Mouse (Mus musculus) frontal cortex, postnatal 36 days (tissue): Measurements from ENCODE around the gene Lce3b.
A peak's percentile ranks its signal among the peaks of the same experiment; 100 is the strongest.

ENCODE experiments used
- DNase-seq, 2 experiments: peaks; one replicate each; pipeline ENCODE4 v3.0.0; 2022; ENCODE audit warnings: low spot score in 2 of 2

Lce3b gene

DNA sequence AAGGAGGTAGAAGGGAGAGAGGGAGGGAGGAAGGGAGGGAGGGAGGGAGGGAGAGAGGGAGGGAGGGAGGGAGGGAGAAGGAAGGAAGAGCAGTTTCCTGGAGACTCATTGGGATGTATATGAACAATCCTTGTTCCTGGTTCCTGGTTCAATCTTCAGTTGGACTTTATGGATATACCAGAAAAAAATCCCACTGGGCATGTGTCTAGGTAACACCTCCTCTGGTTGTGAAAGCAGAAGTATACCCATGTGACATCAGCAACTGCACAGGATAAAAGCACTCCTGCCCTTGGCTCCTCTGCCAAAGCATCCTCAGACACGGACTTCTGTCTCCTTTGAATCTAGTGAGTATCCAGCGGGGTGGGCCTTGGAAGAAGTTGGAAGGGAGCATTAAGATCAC lies at the start of gene Lce3b:
Lce3b (plus strand) TSS at position 301 of the 400 bp plus-strand sequence.
- DNase-seq, result no peak

DNA sequence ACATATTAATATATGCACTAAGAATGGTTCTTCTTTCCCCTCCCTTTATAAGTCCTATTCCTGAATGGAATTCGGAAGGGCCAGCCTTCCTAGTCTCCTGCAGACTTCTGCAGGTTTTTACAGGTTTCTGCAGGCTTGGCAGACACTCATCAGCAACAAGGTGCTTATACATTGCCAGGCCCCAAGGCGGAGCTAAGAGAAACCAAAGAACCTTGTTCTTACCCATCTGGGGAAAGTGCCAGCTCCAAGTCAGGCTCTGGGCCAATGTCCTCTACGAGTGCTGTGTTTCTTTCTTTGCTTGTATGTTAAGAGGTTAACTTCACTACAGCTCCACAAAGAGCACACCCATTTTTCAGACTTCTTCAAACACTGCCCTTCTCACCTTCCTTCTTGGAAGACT lies 38.7 kb upstream of the Lce3b start:
- DNase-seq, result no peak

DNA sequence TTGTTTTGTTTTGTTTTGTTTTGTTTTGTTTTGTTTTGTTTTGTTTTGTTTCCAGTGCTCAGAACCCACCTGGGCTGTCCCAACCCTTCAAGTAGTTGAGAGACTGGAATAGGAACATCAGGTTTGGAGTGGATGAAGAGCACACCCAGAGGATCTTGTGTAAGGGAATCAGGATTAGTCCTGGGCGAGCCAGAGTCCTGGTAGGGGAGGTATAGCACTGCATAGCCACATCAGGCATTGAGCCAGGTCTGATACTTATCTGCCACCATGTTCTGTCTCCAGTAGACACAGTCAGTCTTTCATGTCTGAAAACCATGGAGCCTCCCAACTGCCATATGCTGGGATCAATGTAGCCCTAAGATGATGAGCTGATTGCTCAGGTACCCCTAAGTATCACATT lies 38.3 kb upstream of the Lce3b start:
- DNase-seq, result no peak

DNA sequence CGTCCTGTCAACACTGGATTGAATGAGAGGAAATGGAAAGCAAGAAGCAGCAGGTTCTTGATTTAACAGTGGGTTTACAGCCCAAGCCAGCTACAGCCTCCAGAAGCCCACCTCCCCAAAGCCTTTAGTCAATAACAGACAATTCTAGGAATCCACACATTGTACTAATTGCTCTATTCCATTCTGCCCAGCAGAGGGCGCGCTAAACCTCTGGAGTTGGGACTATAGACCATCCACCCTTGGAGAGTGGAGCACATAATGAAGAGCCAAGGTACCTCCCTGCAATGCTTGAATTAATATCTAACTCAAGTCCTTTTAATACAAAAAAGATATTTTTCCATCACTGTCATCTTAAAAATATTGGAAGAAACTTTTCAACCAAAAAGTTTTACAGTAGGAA lies 29.8 kb upstream of the Lce3b start:
- peak; percentile 30 to 32 for DNase-seq

DNA sequence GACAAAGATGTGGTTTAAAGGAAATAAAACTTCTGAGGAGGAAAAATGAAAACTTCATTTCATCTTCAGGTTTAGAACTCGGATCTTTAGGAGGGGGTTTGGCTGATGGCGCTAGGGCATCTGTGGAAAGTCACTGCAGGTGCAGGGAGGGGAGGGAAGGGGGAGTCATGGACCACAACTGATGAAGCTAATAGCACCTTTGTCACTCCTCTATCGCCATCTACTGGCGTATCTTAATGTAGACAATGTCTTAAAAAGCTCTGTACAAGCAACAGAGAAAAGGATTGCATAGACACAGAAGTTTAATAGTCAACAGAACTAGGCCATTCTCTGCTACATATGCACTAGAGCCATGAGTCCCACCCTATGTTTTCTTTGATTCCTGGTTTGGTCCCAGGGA lies 29.1 kb upstream of the Lce3b start:
- DNase-seq, result peak in 1 of 2 experiments; percentile 2

DNA sequence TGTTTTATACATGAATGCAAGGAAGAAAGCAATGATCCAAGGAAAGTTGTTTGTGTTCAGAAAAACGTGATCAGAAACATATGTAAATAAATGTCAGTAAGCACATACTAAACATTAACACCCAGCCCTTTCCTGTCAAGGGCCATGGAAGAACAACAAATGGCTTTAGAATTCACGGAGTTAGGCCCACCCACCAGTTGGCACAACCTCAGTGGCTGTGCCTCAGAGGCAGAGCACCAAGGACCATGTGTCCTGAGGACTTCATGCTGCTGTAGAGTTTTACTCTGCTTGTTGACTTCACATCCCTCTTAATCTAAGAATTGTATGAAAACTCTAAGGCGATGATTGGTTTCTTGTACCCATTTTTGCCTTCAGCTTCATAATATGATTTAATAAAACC lies 27.6 kb upstream of the Lce3b start:
- no peak for DNase-seq

DNA sequence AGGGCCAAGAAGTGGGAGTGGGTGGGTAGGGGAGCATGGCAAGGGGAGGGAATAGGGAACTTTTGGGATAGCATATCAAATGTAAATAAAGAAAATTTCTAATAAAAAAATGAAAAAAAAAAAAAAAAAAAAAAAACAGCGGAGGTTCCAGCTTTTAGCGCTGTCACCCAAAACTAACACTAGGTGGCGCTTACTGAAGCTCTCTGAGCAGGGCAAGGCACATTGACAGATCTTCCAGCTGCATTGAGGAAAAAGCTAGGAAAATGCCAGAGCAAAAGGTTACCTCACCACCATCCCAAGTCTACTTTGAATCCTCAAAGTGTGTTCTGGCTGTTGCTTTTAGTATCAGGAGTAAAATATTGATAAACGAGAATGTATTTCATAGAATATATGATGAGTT lies 25.2 kb upstream of the Lce3b start:
- DNase-seq, result peak; percentile 16 to 35

DNA sequence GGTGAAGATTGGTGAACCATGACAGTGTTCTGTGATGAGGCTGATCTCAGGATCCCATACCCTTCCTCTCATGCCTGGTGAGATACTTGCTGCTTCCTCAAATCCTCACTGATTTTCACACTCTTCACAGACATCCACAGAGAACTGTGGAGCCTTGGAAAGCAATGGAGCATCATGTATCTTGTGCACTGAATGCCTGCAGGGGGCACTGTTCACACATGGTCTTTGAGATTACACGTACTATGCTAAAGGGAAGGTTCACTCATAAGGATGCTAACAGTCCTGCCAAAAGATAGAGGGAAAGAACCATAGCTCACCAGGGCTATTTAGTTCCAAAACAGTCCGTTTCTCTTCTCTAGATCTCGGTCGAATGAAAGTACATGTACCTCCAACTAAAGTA lies 12.4 kb upstream of the Lce3b start:
- DNase-seq, result peak in 1 of 2 experiments; percentile 34

DNA sequence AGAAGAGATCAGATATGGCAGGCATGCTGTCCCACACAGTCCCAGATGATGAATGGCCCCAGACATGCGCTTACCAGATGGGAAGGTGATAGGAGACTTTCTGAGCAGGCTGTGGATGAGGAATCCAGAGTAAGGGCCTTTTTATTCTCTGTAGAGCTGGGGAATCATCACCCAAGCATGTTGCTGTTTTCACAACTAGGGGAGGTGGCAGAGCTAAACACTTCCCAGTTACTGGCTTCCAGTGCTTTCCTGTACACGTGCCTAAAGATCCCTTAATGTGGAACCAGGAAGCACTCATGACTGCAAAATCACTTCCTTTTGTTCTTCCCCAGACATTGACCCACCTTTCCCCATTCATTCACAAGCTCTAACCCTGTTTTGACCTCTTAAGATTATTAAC lies 6.6 kb upstream of the Lce3b start, which contains the start of gene Lce3a:
Lce3a (minus strand) TSS at position 101 of the 400 bp plus-strand sequence.
- no peak for DNase-seq

DNA sequence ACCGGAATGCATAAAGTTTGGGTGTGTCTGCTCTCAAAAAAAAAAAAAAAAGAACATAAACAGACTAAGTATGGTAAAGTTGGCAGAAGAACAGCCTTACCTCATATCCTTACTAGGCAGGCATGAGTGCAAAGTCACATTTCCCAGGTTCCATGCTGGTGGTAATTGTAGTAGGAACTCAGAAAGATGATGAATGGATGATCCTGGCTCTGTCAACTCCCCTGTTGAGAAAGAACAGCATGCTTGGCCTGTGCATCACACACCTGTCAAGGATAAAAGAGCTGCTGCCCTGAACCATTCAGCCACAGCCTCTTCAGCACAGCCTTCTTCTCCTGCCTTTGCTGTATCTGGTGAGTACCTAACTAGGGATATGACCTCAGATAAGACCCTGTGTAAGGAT lies 11.4 kb downstream of the Lce3b start, which contains the start of gene Lce3c:
Lce3c (plus strand) TSS at position 301 of the 400 bp plus-strand sequence.
- no peak for DNase-seq

DNA sequence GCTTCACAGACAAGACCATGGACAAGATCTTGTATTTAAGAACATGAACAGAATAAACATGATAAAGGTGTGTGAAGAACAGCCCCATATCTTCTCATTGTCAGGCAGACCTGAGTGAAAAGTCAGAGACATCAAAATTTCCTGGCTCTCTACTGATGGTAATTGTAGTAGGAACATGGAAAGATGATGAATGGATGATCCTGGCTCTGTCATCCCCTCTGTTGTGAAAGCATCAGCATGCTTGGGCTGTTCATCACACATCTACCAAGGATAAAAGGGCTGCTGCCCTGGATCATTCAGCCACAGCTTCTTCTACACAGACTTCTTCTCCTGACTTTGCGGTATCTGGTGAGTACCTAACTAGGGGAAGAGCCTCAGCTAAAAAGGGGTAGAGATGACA lies 24.3 kb downstream of the Lce3b start, which contains the start of gene Lce3d:
Lce3d (plus strand) TSS at position 301 of the 400 bp plus-strand sequence.
- DNase-seq, result no peak

DNA sequence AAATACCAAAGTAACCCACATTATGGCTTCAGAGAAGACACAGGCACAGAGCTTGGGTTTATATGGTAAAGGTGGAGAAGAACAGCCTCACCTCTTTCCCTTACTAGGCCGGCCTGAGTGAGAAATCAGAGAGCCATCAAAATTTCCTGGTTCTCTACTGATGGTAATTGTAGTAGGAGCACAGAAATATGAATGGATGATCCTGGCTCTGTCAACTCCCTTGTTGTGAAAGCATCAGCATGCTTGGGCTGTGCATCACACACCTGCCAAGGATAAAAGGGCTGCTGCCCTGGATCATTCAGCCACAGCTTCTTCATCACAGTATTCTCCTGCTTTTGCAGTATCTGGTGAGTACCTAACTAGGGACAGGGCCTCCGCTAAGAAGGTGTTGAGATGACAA lies 34.0 kb downstream of the Lce3b start, which contains the start of gene Lce3e:
Lce3e (plus strand) TSS at position 301 of the 400 bp plus-strand sequence.
- DNase-seq, result no peak

DNA sequence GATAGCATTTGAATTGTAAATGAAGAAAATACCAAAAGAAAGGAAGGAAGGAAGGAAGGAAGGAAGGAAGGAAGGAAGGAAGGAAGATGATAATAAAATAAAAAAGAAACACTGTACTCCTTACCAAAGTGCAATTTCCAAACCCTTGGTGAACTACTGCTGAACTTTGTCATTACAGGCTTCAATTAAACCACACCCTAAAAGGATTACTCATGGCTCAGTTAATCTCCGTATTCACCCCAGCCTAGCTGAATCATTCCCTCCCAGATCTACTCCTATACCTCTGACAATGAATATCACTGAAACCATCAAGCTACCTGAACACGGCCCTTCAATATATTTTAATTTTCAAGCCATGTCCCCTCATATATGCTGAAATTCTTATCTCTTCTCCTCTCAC lies 45.7 kb downstream of the Lce3b start:
- DNase-seq, result no peak
